In genomic region chr16:15083692-15084091, GRCm38 (mm10) we compare ENCODE assay signal across 15 mouse cellular contexts.
DNase-seq lines count a peak whose midpoint lies in the region; ATAC-seq and TF ChIP-seq lines count a peak whose summit lies in the region.
"Had no signal": no experiment of that assay in that cellular context is flagged by ENCODE, and none has a peak within 500 bp of the region (broad histone marks: within the 10 kb centered on the region; RNA-seq: fewer than 3 reads in every experiment).

No protein-coding gene starts in this region.

- WGBS in kidney, adult 2 months, result 79% methylated on average over 3 of the region's 3 CpGs
- WGBS in midbrain, embryonic 12.5 days, result 35% methylated on average over 3 of the region's 3 CpGs
- 43% methylated on average over 3 of the region's 3 CpGs for WGBS in midbrain, embryonic 15.5 days
- WGBS in embryonic facial prominence, embryonic 15.5 days, result 42% methylated on average over 3 of the region's 3 CpGs
- 42% methylated on average over 3 of the region's 3 CpGs for WGBS in midbrain, embryonic 14.5 days

- no peak for ATAC-seq in midbrain, embryonic 12.5 days (ENCODE audit: low FRiP score, low read depth)
- ATAC-seq in midbrain, embryonic 15.5 days (replicated peaks), result no peak
- ATAC-seq in embryonic facial prominence, embryonic 15.5 days (ENCODE audit: insufficient number of reproducible peaks, low FRiP score, low TSS enrichment, low read depth), result no peak
- ATAC-seq in midbrain, embryonic 14.5 days (ENCODE audit: low FRiP score, low TSS enrichment), result no peak

- no peak for DNase-seq in kidney, adult 2 months
- DNase-seq in kidney, postnatal 36 days, result no peak
- DNase-seq in midbrain, embryonic 14.5 days, result peak; percentile 1
- no peak for DNase-seq in urinary bladder, postnatal 25 days (ENCODE audit: low spot score)
- no peak for DNase-seq in urinary bladder, adult 2 months (ENCODE audit: low spot score)
- DNase-seq: adrenal gland, postnatal 14 days; cerebellum, adult 11-12 months; left cerebral cortex, postnatal 4 days; right cerebral cortex, adult 18-20 months; thymus, adult 2 months had no signal

- no peaks in the 10 kb centered on the region for H3K36me3 ChIP-seq in kidney, adult 2 months (ENCODE audit: control insufficient read depth, insufficient read depth, low read length)
- no peaks in the 10 kb centered on the region for H3K36me3 ChIP-seq in midbrain, embryonic 12.5 days
- H3K36me3 ChIP-seq in midbrain, embryonic 15.5 days (replicated peaks), result no peaks in the 10 kb centered on the region
- H3K36me3 ChIP-seq in embryonic facial prominence, embryonic 15.5 days, result no peaks in the 10 kb centered on the region
- no peaks in the 10 kb centered on the region for H3K36me3 ChIP-seq in midbrain, embryonic 14.5 days (ENCODE audit: control insufficient read depth, insufficient read depth, low read length)
- H3K36me3 ChIP-seq: neural tube, embryonic 12.5 days had no signal

- H3K9me3 ChIP-seq in midbrain, embryonic 12.5 days, result no peaks in the 10 kb centered on the region
- H3K9me3 ChIP-seq in midbrain, embryonic 15.5 days, result no peaks in the 10 kb centered on the region
- H3K9me3 ChIP-seq in embryonic facial prominence, embryonic 15.5 days (replicated peaks), result no peaks in the 10 kb centered on the region
- no peaks in the 10 kb centered on the region for H3K9me3 ChIP-seq in midbrain, embryonic 14.5 days (ENCODE audit: control insufficient read depth, low read length)
- H3K9me3 ChIP-seq: neural tube, embryonic 12.5 days had no signal

- no peak for TF ChIP-seq CTCF in kidney, adult 2 months (conservative IDR thresholded peaks at IDR 0.05; ENCODE audit: insufficient read depth, insufficient read length, low read depth, low read length)

- no peak overlapping the region for H3K9ac ChIP-seq in midbrain, embryonic 12.5 days (replicated peaks)
- no peak overlapping the region for H3K9ac ChIP-seq in midbrain, embryonic 15.5 days
- H3K9ac ChIP-seq in embryonic facial prominence, embryonic 15.5 days, result no peak overlapping the region
- no peak overlapping the region for H3K9ac ChIP-seq in midbrain, embryonic 14.5 days (replicated peaks; ENCODE audit: low read length)
- H3K9ac ChIP-seq: neural tube, embryonic 12.5 days had no signal

- peak overlapping the region; percentile 93; the same call in 1 of the 2 replicates for H3K4me2 ChIP-seq in midbrain, embryonic 12.5 days (replicated peaks)
- no peak overlapping the region for H3K4me2 ChIP-seq in midbrain, embryonic 15.5 days
- H3K4me2 ChIP-seq in embryonic facial prominence, embryonic 15.5 days (replicated peaks), result peak overlapping the region; percentile 80; the same call in 1 of the 2 replicates
- no peak overlapping the region for H3K4me2 ChIP-seq in midbrain, embryonic 14.5 days (ENCODE audit: low read length)

- TF ChIP-seq POLR2A in kidney, adult 2 months (IDR thresholded peaks at IDR 0.05; ENCODE audit: low read depth, low read length), result no peak

- no peaks in the 10 kb centered on the region for H3K27me3 ChIP-seq in kidney, adult 2 months (replicated peaks; ENCODE audit: control insufficient read depth, insufficient read depth, low read length)
- peaks cover 23% of the 10 kb centered on the region for H3K27me3 ChIP-seq in midbrain, embryonic 12.5 days
- no peaks in the 10 kb centered on the region for H3K27me3 ChIP-seq in midbrain, embryonic 15.5 days (replicated peaks)
- H3K27me3 ChIP-seq in embryonic facial prominence, embryonic 15.5 days, result no peaks in the 10 kb centered on the region
- H3K27me3 ChIP-seq in midbrain, embryonic 14.5 days (ENCODE audit: control insufficient read depth, insufficient read depth, low read length), result peaks cover 5% of the 10 kb centered on the region; the same call in 1 of the 2 replicates

- no peaks in the 10 kb centered on the region for H3K4me1 ChIP-seq in kidney, adult 2 months (ENCODE audit: control insufficient read depth, insufficient read depth, low read length)
- H3K4me1 ChIP-seq in midbrain, embryonic 12.5 days, result peaks cover 13% of the 10 kb centered on the region; the same call in 1 of the 2 replicates
- peaks cover 10% of the 10 kb centered on the region for H3K4me1 ChIP-seq in midbrain, embryonic 15.5 days
- peaks cover 17% of the 10 kb centered on the region for H3K4me1 ChIP-seq in embryonic facial prominence, embryonic 15.5 days
- 0 out of 2 replicates have a peak, but pooled peaks cover 4% of the 10 kb centered on the region for H3K4me1 ChIP-seq in midbrain, embryonic 14.5 days (ENCODE audit: control insufficient read depth, insufficient read depth, low read length)

- H3K27ac ChIP-seq in kidney, adult 2 months (ENCODE audit: insufficient read depth, low read depth, low read length), result 0 out of 2 replicates have a peak overlapping the region, but pooled peaks have one; percentile 35
- no peak overlapping the region for H3K27ac ChIP-seq in midbrain, embryonic 12.5 days (replicated peaks)
- no peak overlapping the region for H3K27ac ChIP-seq in midbrain, embryonic 15.5 days
- peak overlapping the region; percentile 96 for H3K27ac ChIP-seq in embryonic facial prominence, embryonic 15.5 days (replicated peaks)
- no peak overlapping the region for H3K27ac ChIP-seq in midbrain, embryonic 14.5 days (replicated peaks; ENCODE audit: low read depth, low read length)
- H3K27ac ChIP-seq: macrophage; neural tube, embryonic 12.5 days had no signal

- H3K4me3 ChIP-seq in kidney, adult 2 months (ENCODE audit: insufficient read depth, low read depth, low read length), result no peak overlapping the region
- no peak overlapping the region for H3K4me3 ChIP-seq in midbrain, embryonic 12.5 days
- no peak overlapping the region for H3K4me3 ChIP-seq in midbrain, embryonic 15.5 days
- H3K4me3 ChIP-seq in embryonic facial prominence, embryonic 15.5 days (replicated peaks), result no peak overlapping the region
- no peak overlapping the region for H3K4me3 ChIP-seq in midbrain, embryonic 14.5 days (replicated peaks; ENCODE audit: low read depth, low read length)
- H3K4me3 ChIP-seq: neural tube, embryonic 12.5 days had no signal

Comparison
In these comparisons a context has a peak if more than half of its experiments do, and no peak if none do; other contexts are left out.
1. H3K4me2 ChIP-seq: peak in midbrain, embryonic 12.5 days (single experiment) and embryonic facial prominence, embryonic 15.5 days (single experiment); none in midbrain, embryonic 15.5 days (single experiment) and midbrain, embryonic 14.5 days (single experiment).
2. H3K27ac ChIP-seq: peak in kidney, adult 2 months (single experiment) and embryonic facial prominence, embryonic 15.5 days (single experiment); none in midbrain, embryonic 12.5 days (single experiment), midbrain, embryonic 15.5 days (single experiment) and midbrain, embryonic 14.5 days (single experiment).